Mouse (Mus musculus) thymus, adult 2 months (tissue): ENCODE data around the gene Taf3.

ENCODE experiments used
- CTCF ChIP-seq: fragments of 200-500 bp; IDR thresholded peaks from 2 replicates; pipeline ENCODE4 v1.5.1; 2012; ENCODE audit warnings: mild to moderate bottlenecking, control low read depth, low read length, moderate library complexity, borderline replicate concordance; ENCODE audit not compliant: control insufficient read depth, poor library complexity, insufficient read depth; ENCODE audit errors: extremely low read depth
- POLR2A ChIP-seq: fragments of 200-500 bp; IDR thresholded peaks from 2 replicates; pipeline ENCODE4 v1.6.1; 2012; ENCODE audit warnings: mild to moderate bottlenecking, low read length, control low read depth, moderate library complexity; ENCODE audit not compliant: control insufficient read depth, poor library complexity, insufficient read depth; ENCODE audit errors: extremely low read depth

GRCm38 (mm10) chr2:10008593-10008992, 39.8 kb downstream of the Taf3 start:
- TF ChIP-seq CTCF (no peak), POLR2A (no peak)
